Mouse (Mus musculus) small intestine, adult 2 months (tissue): Measurements from ENCODE around the gene Cryba1.

Source experiments
- CTCF ChIP-seq: fragments of 200-500 bp; IDR thresholded peaks from 2 replicates; pipeline ENCODE4 v1.5.1; 2012; ENCODE audit warnings: low read depth, mild to moderate bottlenecking, control low read depth, inconsistent platforms, low read length, moderate library complexity, mixed read lengths; ENCODE audit not compliant: insufficient replicate concordance, insufficient read length; ENCODE audit errors: extremely low read depth
- POLR2A ChIP-seq: fragments of 200-500 bp; IDR thresholded peaks from 2 replicates; pipeline ENCODE4 v1.6.1; 2012; ENCODE audit warnings: low read depth, mild to moderate bottlenecking, control low read depth, inconsistent platforms, low read length, moderate library complexity

DNA sequence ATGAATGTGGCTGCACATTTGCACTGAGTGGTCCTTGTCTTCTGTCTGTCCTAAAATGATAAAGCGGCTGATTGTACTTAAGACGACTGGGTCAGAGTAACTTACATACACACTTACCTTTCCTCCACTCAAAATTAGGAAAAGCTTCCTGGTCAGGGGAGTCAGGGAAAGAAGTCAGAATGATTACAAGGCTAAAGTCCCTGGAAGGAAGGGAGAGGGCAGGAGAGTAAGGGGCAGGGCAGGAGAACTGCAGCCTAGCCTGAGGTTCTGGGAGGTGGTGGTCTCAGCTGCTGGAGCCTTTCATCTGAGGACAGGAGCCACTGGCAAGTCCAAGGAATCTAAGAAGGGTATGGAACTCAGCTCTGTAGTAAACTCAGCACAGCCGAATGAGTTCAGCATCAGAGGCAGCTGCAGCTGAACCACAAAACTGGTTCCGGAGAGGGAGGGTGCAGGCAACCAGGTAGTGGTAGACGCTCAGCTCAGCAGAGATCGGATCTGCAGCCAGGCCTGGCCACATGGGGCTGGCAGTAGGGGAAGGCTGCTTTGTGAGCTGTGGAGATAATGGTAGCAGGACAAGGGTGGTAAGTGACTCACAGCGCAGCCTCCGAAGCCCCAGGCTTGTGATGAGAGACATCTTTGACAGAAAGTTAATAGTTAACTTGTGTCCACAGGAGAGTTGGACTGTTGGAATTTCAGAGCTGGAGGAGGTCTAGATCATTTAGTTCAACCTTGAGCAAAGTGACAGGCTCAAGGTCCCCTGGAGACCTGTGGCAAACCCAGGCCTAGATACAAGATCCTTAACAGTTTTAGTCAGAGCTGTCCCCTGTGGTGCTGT lies 47.0 kb upstream of the Cryba1 start:
- TF ChIP-seq CTCF (no peak), POLR2A (0 out of 2 replicates have a peak, but pooled peaks have one; percentile 1)
